Mouse (Mus musculus) adrenal gland, postnatal 14 days (tissue): ENCODE results near the gene Supt6. TPM values are rescaled to one million over a fixed set of nuclear protein-coding genes. Genes with fewer than 3 reads are reported as not detected.

ENCODE experiments used
- DNase-seq: peaks from one replicate; pipeline ENCODE4 v3.0.0; 2021; ENCODE audit warnings: mixed read lengths
- long read RNA-seq, 2 experiments: library from polyadenylated mRNA; stranded (forward); transcript quantifications; one replicate each; pipeline ENCODE4 v2.0.0; 2021
- total RNA-seq: library from RNA; stranded (reverse); gene quantifications from 2 replicates; pipeline ENCODE4 v1.2.3, GENCODE M21; 2021

Gene Supt6
- total RNA-seq: 60.1 and 65.4 TPM in 2 replicates
- long read RNA-seq, experiment 1, full-length matches to known transcripts: 5 of 16 reads
- long read RNA-seq, experiment 1, partial matches to known transcripts: 6 of 16 reads
- long read RNA-seq, experiment 1, other reads (novel, unspliced or antisense): 5 of 16 reads
- long read RNA-seq, experiment 2, full-length matches to known transcripts: 5 of 16 reads
- long read RNA-seq, experiment 2, partial matches to known transcripts: 5 of 16 reads
- long read RNA-seq, experiment 2, other reads (novel, unspliced or antisense): 6 of 16 reads

DNA sequence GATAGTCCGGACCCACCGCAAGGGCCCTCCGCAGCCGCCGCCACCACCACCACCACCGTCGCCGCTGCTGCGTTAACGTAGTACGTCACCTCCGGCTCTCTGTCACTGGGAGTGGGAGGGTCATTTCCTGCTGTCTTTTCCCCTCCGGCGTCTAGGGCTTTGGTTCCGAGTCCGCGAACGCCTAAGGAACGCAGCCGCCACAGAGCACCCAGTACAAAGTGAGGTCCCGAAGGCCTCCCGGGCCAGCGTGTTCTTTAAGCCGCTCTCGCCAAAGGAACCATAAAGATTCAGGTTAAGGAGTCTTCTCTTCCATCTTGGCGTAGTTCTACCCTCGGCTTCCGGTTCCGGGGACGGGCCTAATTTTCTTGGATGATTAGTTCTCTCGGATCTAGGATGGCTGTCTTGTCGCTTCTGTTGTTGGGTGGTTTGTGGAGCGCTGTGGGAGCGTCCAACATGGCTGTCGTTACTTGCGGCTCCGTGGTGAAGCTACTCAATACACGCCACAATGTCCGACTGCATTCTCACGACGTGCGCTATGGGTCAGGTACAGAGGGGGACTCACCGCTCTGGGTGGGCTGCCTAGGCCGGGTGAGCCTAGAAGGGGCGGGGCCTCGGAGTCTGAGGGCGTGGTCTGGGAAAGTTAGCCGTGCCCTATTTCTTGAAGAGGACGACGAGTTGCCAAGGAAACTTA is at the start of gene Supt6, which contains the start of gene Sdf2:
TSS of gene Supt6 (minus strand) at position 361 of the 691 bp plus-strand sequence.
TSS of gene Sdf2 (plus strand) at position 120 of the 691 bp plus-strand sequence.
- DNase-seq: peak; percentile 93

DNA sequence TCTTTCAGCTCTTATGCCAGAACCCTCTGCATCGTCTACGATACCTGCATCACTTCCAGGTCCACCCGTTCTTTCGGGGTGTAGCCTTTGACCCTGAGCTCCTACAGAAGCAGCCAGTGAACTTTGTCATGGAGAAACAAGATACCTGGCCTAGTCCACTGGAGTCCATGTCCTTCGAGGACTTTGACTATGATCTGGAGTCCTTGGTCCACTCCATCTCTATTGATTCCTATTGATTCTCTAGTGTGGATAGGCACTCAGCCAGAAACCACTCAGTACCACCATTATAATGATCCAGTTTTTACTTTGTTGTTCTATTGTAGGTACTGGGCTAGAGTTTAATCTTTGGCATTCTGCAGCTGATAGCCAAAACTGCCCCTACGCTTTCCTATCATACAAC is 48.8 kb upstream of the Supt6 start:
- DNase-seq: no peak

DNA sequence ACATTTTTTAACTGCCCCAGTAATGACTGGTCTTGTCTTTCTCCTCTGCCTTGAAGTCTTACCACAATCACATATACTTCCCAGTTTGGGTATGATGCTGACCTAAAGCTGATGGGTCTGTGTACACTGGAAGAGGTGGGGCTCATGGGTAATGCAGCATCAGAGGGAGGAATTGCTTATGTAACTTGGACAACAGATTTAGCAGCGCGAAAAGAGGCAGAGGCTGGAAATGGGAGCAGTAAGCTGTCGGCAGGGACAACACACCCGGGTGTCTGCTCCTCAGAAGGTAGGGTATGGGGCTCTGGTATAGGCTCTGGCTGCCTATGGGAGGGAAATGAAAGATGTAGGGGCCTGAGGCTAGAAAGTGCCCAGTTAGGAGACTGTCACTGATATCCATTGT is 44.9 kb upstream of the Supt6 start, which contains the start of gene BC030499:
TSS of gene BC030499 (plus strand) at position 188 of the 400 bp plus-strand sequence.
- DNase-seq: no peak

DNA sequence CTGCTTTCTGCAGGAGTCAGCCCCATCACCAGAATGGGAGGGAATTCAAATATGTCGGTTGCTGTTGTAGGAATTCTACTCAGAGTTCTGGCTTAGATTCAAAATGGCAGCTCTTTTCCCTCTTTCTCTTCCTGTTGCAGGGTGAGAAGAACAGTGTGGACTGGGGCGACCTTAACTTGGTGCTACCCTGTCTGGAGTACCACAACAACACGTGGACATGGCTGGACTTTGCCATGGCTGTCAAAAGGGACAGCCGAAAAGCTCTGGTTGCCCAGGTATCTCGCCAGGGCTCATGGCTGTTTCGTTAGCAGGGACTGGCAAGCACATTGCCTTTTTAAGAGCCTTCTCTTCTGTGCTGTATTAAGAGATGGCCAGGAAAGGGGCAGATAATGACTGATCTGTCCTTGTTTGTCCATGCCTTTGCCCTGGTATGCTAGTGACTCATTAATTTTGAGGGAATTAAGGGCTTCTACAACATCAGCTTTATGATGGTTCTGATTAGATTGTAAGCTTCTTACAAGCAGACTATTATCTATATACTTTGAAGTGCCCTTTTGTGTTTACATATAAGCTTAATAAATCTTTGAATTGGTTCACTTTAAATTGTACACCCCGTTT is 43.5 kb upstream of the Supt6 start:
- DNase-seq: no peak

DNA sequence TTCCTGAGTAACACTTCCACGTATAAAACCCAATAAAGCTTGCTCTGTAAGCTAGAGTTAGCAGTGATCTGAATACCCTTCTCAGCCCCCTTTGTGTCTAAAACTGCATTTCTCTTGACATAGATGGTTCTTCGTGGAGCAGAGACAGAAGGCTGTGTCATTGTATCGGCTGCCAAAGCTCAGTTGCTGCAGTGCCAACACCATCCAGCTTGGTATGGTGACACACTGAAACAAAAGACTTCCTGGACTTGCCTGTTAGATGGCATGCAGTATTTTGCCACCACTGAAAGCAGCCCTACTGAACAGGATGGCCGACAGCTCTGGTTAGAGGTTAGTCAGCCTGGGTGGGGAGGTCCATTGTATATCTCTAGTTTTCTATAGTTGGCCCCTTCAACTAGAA is 33.8 kb upstream of the Supt6 start:
- no peak for DNase-seq

DNA sequence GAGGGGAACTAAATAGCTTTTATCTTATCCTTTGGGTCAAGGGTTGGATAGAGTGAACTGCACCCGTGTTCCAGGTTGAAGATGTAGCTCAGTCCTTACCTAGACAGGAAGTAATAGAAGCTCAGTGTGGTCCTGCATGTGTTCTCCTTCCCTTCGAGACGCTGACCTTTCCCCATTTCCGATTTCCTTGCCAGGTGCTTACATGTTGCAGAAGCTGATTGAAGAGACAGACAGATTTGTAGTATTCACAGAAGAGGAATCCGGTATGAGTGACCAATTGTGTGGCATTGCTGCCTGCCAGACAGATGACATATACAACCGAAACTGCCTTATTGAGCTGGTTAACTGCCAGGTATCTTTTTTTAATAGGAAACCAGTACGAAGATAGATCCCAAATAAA is 33.1 kb upstream of the Supt6 start:
- DNase-seq: no peak

DNA sequence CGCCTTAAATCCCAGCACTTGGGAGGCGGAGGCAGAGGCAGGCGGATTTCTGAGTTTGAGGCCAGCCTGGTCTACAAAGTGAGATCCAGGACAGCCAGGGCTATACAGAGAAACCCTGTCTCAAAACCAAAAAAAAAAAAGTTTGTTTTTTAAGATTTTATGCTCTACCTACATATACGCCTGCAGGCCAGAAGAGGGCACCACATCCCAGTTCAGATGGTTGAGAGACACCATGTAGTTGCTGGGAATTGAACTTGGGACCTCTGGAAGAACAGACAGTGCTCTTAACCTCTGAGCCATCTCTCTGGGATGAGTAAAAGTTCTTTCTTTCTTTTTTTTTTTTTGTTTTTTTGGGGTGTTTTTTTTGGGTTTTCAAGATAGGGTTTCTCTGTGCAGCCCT is 30.4 kb upstream of the Supt6 start:
- peak; percentile 20 for DNase-seq

DNA sequence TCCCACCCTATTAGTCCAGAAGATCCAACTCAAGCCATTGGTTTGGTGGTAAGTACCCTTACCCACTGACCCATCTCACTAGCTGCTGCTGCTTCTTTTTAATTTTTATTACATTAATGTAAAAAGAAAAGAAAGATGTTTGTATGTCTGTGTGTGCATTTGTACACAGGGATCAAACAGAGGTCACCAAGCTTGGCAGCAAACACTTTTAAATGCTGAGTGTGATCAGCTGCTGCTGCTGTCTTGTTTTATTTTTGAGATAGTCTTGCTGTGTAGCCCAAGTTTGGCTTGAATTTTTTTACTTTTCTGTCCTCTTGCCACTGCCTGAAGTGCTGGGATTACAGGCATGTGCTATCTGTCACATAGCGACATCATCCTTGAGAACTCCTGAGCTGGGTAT is 29.8 kb upstream of the Supt6 start:
- DNase-seq: no peak

DNA sequence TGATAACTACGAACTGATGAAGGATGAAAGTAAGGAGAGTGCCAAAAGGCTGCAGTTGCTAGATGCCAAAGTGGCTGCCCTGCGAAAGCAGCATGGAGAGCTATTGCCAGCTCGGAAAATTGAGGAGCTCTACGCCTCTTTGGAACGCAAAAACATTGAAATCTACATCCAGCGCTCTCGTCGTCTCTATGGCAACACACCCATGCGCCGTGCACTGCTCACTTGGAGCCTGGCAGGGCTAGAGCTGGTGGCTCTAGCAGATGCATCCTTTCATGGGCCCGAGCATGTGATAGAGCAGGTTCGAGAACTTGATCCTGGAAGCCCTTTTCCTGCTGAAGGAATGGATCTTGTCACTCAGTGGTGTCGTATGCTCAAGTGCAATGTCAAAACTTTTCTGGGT is 26.2 kb upstream of the Supt6 start:
- DNase-seq: no peak

DNA sequence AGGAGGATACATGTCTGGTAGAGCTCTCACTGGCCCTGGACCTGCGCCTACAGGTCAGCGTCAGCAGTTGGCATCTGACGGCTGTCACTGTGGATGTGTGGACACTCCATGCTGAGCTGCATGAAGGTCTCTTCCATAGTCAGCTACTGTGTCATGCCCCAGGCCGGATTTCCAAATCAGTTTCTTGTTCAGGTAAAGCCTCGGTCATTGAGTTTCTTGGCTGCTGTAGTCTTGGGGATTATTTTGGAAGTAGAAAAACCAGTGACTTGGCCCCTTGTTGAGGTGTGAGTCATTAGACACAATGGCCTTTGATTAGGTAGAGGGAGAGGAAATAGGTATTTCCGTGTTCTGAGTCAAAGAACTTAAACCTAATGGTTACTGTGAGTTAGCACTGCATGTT is 19.8 kb upstream of the Supt6 start:
- no peak for DNase-seq

DNA sequence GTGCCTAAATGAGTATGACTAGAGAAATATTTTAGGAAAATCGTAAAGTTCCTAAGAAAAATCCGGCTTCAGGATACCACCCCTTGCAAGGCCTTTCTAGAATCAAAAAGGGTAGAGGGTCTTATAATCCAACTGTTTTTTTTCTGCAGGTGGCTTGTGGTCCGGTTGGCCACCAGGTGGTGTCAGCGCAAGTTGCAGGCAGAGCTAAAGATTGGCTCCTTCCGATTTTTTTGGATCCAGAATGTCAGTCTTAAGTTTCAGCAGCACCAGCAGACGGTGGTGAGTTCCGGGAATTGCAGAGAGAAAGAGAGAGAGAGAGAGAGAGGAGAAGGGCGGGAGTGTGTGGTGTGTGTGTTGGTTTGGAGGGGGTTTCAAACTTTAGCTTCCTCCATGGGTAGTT is 16.8 kb upstream of the Supt6 start:
- peak; percentile 78 for DNase-seq

DNA sequence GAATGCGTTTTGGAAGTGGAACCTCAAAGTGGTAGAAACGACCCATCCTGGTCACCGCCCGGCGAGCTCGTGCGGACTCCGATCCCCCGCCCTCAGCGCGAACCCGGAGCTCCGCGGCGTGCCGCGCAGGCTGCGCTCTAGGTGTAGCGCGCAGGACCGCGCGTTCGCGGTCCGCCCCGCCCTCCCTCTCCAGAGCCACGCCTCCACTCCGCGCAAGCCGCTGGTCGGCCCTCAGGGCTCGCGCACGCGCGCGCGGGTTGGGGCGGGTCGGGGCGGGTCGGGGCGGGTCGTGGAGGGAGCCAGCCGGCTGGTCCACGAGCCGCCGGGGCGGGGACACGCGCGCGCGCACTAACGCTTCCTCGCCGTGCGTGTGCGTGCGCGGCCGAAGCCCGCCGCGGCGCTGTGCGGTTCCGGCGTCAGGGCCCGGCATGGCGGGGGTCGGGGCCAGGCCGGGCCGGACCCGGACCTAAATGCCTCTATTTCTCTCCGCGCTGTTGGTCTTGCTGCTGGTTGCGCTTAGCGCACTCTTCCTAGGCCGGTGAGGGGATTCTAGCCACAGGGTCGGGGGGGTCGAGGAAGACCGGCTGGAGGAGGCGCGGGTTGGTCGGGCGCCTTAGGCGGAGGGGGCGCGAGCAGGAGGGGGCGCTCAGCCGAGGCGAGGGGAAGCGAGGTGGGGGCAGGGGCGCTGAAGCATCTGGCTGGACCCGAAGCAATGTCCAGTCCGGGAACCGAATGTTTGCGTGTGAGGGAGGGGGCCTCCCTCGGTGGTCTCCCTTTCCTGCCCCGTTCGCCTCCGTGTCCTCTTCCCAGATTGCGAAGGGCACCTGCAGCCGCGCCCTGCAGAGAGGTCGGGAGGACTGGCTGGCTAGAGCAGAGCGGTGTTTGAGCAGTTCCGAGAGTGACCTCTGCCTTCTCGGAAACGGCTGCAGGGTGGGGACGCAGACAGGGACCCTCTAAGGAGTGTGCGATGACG is 15.9 kb upstream of the Supt6 start, which contains the start of gene 2610507B11Rik:
TSS of gene 2610507B11Rik (plus strand) at position 373 of the 973 bp plus-strand sequence.
- peak; percentile 97 for DNase-seq

DNA sequence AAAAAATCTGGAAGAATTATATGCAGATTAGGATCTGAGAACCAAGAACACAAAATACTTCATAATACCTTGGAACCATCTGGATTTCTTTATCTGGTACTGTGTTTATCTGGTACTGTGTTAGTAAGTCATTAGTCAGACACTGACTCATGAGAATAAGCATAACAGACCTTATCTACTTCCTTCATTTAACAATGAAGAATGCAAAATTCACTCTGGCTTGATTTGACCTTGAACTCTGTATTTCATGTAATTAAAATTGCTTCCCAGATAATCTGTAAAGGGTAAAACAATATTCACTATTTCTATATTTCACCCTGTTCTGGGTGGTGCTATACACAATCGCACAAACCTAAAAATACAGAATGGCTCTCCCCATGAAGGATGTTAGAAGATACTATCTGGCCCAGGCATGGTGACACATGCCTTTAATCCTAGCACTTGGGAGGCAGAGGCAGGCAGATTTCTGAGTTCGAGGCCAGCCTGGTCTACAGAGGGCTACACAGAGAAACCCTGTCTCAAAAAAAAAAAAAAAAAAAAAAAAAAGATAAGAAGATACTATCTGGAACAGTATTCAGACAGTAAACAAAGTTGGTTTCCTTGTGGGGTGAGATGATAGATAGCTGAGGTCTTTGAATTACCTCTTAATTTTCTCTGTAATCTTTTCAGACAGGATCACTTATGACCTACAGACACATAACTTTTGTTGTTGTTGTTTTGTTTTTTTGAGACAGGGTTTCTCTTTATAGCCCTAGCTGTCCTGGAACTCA is 14.9 kb upstream of the Supt6 start:
- no peak for DNase-seq

DNA sequence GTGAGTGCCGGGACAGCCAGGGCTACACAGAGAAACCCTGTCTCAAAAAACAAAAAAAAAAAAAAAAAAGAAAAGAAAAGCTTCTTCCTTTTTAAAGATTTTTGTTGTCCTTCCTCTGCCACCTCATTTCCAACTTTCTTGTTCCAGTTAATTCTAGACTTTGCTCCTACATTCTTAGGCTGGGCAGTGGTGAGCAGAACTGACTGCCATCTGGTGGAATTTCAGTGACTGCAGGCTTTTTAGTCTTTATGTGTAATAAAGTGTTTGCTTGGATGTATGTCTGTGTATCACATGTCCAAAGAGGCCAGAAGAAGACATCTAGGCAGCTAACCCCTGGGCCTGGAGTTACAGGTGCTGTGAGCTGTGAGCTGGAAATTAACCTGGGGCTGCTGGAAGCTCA is 10.8 kb upstream of the Supt6 start:
- no peak for DNase-seq

DNA sequence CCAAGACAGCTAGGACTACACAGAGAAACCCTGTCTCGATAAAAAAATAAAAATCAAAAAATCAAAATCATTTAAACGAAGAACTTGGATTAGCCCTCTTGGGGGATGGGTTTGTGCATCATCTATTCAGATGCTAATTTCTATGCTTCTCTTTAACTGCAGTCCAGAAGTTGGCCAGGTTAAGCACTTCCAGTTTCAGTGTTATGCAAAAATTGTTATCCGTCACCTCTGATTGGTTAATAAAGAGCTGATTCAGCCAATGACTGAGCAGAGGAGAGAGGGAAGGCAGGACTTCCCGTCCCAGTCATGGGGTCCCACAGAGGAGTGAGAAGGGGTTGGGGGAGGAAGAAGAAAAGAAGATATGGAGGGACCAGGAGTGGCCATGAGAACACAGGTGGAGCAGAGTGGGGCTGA is 1.9 kb upstream of the Supt6 start:
- no peak for DNase-seq

DNA sequence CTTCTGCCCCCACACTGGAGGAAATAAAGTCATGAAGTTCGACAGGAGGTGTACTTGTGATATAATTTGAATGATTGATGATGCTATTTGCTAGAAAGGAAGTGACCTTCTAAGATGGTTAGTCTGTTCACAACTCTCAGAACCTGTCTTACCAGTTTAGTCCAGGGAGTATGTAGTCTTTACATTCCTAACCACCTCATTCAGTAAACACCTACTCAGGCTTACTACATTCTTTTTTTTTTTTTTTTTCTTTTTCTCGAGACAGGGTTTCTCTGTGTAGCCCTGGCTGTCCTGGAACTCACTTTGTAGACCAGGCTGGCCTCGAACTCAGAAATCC is 1.2 kb upstream of the Supt6 start:
- no peak for DNase-seq

DNA sequence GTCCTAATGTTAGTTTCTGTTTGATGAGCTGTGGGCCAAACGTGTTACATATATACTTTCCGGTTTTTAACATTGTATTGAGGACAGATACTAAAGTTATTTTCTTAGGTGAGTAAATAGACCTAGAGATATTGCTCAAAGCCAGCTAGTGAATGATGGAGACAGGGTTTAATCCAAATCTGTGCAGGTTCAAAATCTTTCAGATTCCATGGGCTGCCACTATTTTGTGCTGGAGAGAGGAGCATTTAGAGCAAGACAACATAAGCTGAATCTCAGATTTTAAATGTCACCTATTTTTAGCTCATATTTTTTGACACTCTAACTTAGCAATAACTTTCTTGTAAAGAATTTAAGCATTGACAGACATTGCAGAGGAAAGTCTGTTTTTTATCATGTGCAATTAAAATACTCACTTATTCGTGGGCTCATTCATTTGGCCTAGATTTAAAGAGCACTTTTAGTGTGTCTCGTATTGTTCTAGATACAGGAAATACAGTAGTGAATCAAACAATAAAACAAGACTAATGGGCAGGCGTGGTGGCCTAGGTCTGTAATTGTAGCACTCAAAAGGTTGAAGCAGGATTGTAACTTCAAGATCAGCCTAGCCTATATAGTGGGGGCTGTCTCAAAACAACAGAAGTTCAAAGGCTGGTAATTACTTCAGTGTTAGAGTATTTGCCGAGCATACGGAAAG is 678 bp upstream of the Supt6 start:
- no peak for DNase-seq

DNA sequence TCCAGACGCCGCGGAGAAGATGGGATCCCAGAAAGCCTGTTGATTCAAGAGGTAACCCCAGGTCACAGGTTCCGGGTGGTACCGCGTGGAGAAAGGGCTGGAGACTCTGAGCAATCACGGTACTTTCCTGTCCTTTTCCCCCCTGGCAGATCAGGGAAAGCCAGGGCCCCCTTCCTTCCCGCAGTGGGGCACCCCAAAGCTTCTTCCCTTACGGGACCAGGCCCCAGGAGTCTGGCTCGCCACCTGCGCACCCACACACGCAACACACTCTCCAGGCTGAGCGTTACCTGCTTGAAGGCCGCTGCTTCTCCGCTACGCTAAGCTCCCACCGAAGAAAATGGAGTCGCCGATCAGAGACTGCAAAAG is 543 bp downstream of the Supt6 start:
- no peak for DNase-seq

DNA sequence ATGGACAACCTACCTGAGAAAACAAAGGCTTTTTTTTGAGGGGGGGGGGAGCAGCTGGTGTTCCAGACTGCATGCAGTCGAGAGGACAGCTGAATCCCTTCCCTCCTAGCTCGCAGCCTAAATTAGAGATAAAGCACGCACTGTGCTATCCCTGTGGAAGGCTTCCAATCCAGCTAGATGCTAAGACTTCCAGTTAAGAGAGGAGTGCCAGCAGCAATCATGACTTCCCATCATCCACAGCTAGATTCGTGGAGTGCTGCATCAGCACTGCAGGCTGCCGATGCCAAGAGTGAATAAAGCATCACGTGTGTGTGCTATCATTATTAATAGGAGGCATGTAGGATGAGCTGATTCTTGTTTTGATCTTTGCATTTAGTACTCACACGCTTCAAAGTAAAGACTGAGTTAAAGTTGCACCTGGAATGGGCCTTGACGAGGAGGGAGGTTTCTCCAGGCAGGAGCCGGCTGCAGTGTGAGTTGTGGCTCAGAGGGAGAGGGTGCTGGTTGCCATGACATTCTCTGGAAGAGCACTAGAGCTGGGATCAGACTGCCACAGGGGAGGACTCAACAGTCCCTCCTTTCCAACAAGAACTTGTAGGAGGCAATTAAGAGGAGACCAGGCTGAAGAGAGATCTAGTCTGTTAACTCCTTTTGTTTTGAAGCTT is 5.5 kb downstream of the Supt6 start:
- no peak for DNase-seq

DNA sequence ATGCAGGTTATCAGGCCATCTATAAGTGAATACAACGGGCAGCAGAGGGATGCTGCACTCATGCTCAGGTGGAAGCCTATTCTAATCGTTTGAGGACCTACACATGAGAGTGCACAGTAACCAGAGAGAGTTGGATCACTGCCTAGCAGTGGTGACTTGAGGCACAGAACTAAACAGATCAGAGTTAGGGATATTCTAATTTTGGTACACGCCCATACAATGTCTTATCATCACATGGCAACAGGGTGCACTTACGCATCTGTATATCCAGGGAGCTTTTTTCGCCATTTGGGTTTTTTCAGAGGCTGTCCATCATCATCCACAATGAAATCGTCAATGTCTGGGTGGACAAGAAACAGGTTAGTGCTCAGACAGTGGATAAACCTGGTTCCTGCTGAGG is 14.3 kb downstream of the Supt6 start:
- no peak for DNase-seq
